Mouse (Mus musculus) midbrain, embryonic 12.5 days (tissue): ENCODE data around the gene Hspb7. TPM values are rescaled to one million over a fixed set of nuclear protein-coding genes. Genes with fewer than 3 reads are reported as not detected.

Experiments
- ATAC-seq: fragments of 200-750 bp; cut with Nextera tagmentation; 2 replicates; pipeline ENCODE4 v1.8.0; 2017; ENCODE audit warnings: low read depth, moderate TSS enrichment, moderate library complexity; ENCODE audit not compliant: low FRiP score
- H3K27ac ChIP-seq: fragments of 300-500 bp; sonication (generic); replicated peaks from 2 replicates; pipeline ENCODE4 v1.5.1; 2016; ENCODE audit warnings: mild to moderate bottlenecking
- H3K27me3 ChIP-seq: fragments of 300-500 bp; sonication (generic); 2 replicates; pipeline ENCODE4 v1.6.1; 2016; ENCODE audit warnings: mild to moderate bottlenecking
- H3K36me3 ChIP-seq: fragments of 300-500 bp; sonication (generic); 2 replicates; pipeline ENCODE4 v1.6.1; 2016
- H3K4me1 ChIP-seq: fragments of 300-500 bp; sonication (generic); 2 replicates; pipeline ENCODE4 v1.6.1; 2016
- H3K4me2 ChIP-seq: fragments of 300-500 bp; sonication (generic); replicated peaks from 2 replicates; pipeline ENCODE4 v1.6.1; 2016; ENCODE audit warnings: mild to moderate bottlenecking, moderate library complexity
- H3K4me3 ChIP-seq: fragments of 300-500 bp; sonication (generic); 2 replicates; pipeline ENCODE4 v1.5.1; 2016; ENCODE audit warnings: mild to moderate bottlenecking
- H3K9ac ChIP-seq: fragments of 300-500 bp; sonication (generic); replicated peaks from 2 replicates; pipeline ENCODE4 v1.6.1; 2016; ENCODE audit warnings: mild to moderate bottlenecking, moderate library complexity
- H3K9me3 ChIP-seq: fragments of 300-500 bp; sonication (generic); 2 replicates; pipeline ENCODE4 v1.6.1; 2016; ENCODE audit warnings: mild to moderate bottlenecking
- WGBS: fragments of 180-500 bp; shearing (Covaris S2); methylation state at CpG from one replicate; pipeline ENCODE4 v1.1.7; 2016; 5-methylcytosine and 5-hydroxymethylcytosine counted together
- polyA plus RNA-seq: library from polyadenylated mRNA; unstranded; fragments of >200 nt; fragmentation: Nextera tagmentation; extraction: Ambion mirVana; gene quantifications from 2 replicates; pipeline ENCODE4 v1.2.1, GENCODE M21; 2016

The Hspb7 gene
- polyA plus RNA-seq, result 0.13 TPM in 1 of 2 replicates, not detected in the other

- Histone ChIP-seq H3K27me3 (peaks cover 27% of the 10 kb centered on the region), H3K4me1 (no peaks in the 10 kb centered on the region), H3K9me3 (0 out of 2 replicates have a peak, but pooled peaks cover 2% of the 10 kb centered on the region), H3K4me2 (no peak within 1 kb of the TSS), H3K36me3 (no peaks in the 10 kb centered on the region), H3K4me3 (no peak within 1 kb of the TSS), H3K27ac (no peak within 1 kb of the TSS), H3K9ac (no peak within 1 kb of the TSS)
- WGBS, result 68% methylated on average over 9 of the region's 9 CpGs
- no peak for ATAC-seq
Measured at GRCm38 (mm10) chr4:141420192-141420829, at the start of gene Hspb7. Hspb7 (plus strand) TSS chr4:141420779.

DNA sequence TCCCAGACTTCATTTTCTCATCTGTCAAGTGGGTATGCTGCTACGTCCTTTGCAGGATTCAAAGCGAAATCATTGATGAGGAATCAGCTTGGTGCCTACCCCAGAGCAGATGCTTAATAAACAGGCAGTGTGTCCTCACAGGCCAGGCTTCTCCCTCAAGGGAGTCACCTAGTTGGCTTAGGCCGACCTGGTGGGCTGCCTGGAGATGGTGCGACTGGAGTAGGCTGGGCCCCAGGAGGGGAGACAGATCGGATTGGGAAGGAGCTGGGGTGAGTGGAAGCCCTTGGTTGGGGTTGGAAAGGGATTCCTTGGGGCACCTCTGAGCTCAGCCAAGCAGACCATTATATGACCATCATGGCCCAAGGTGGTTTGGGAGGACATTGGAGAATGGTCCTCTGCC lies 48.2 kb upstream of the Hspb7 start:
- Histone ChIP-seq H3K9ac (no peak overlapping the region), H3K36me3 (no peaks in the 10 kb centered on the region), H3K4me3 (no peak overlapping the region), H3K4me1 (peaks cover 10% of the 10 kb centered on the region), H3K27me3 (peaks cover 33% of the 10 kb centered on the region), H3K4me2 (no peak overlapping the region), H3K9me3 (no peaks in the 10 kb centered on the region), H3K27ac (no peak overlapping the region)
- WGBS, result 92% methylated on average over 5 of the region's 5 CpGs
- ATAC-seq, result no peak

GRCm38 (mm10) chr4:141379674-141380073 lies 40.9 kb upstream of the Hspb7 start:
- WGBS, result 68% methylated on average over 8 of the region's 8 CpGs
- peaks cover 49% of the 10 kb centered on the region for H3K27me3 ChIP-seq

GRCm38 (mm10) chr4:141382406-141382805 lies 38.2 kb upstream of the Hspb7 start:
- peak overlapping the region; percentile 46; the same call in 1 of the 2 replicates for H3K9ac ChIP-seq
- no peak for ATAC-seq

More at GRCm38 (mm10) chr4:141379674-141380073, 40.9 kb upstream of the Hspb7 start:
- no peak overlapping the region for H3K27ac ChIP-seq
- peaks cover 14% of the 10 kb centered on the region; the same call in 1 of the 2 replicates for H3K4me1 ChIP-seq
- H3K9ac ChIP-seq, result no peak overlapping the region
- no peaks in the 10 kb centered on the region for H3K36me3 ChIP-seq
- no peak overlapping the region for H3K4me2 ChIP-seq
- ATAC-seq, result no peak
- H3K4me3 ChIP-seq, result no peak overlapping the region
- H3K9me3 ChIP-seq, result no peaks in the 10 kb centered on the region

GRCm38 (mm10) chr4:141385275-141385674 lies 35.3 kb upstream of the Hspb7 start:
- peaks cover 54% of the 10 kb centered on the region for H3K27me3 ChIP-seq
- no peak overlapping the region for H3K4me3 ChIP-seq
- no peaks in the 10 kb centered on the region for H3K36me3 ChIP-seq
- no peak overlapping the region for H3K4me2 ChIP-seq
- H3K9me3 ChIP-seq, result no peaks in the 10 kb centered on the region
- H3K27ac ChIP-seq, result no peak overlapping the region
- 2% methylated on average over 7 of the region's 7 CpGs for WGBS
- ATAC-seq, result no peak
- H3K4me1 ChIP-seq, result peaks cover 15% of the 10 kb centered on the region; the same call in 1 of the 2 replicates
- H3K9ac ChIP-seq, result no peak overlapping the region

More at GRCm38 (mm10) chr4:141382406-141382805, 38.2 kb upstream of the Hspb7 start:
- Histone ChIP-seq H3K27ac (no peak overlapping the region), H3K27me3 (peaks cover 58% of the 10 kb centered on the region), H3K9me3 (no peaks in the 10 kb centered on the region), H3K36me3 (no peaks in the 10 kb centered on the region), H3K4me1 (peaks cover 15% of the 10 kb centered on the region; the same call in 1 of the 2 replicates), H3K4me3 (peak overlapping the region; percentile 40), H3K4me2 (peak overlapping the region; percentile 66)
- 2% methylated on average over 21 of the region's 25 CpGs for WGBS

DNA sequence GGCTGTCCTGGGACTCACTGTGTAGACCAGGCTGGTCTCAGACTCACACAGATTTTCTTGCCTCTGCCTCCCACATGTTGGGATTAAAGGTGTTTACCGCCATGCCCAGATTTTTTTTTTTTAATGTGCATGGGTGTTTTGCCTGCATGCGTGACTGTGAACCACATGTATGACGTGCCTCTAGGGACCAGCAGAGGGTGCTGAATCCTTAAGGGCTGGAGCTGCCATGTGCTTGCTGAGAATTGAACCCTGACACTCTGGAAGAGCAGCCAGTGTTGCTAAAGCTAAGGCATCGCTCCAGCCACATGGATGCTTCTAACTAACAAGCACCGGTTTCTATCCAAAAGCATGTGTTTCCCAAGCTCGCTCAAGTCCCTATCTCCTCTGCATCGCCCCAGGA lies 34.4 kb upstream of the Hspb7 start:
- H3K9ac ChIP-seq, result no peak overlapping the region
- WGBS, result 66% methylated on average over 7 of the region's 7 CpGs

DNA sequence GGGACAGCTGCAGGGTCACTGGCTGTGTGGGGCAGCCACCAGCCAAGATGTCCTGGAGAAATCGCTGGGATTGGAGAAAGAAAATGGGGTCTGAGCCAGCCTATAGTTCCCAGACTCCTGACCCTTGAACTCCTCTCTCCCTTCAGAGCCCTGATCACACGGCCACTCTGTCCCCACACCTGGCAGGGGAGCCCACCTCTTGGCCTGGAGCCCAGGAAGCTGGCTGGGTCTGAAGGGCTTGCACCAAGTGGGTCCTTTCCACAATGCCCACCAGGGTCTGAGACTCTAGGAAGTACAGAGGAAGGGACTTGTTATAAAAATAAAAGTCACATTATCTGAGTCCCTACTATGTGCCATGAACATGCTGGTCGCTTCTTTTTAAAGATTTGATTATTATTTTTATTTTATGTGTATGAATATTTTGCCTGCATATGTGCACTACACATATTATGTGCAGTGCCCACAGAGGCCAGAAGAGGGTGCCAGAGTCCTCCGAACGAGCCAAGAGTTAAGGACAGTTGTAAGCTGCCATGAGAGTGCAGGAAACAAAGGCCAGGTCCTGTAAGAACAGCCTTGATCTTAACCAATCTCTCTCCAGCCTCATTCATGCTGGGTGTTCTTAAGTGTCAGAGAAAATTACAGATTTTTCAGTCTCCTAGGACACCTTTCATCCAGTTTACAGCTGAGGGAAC lies 33.3 kb upstream of the Hspb7 start:
- Histone ChIP-seq H3K9ac (no peak overlapping the region), H3K9me3 (no peaks in the 10 kb centered on the region), H3K27me3 (peaks cover 34% of the 10 kb centered on the region), H3K36me3 (no peaks in the 10 kb centered on the region), H3K27ac (no peak overlapping the region), H3K4me3 (no peak overlapping the region), H3K4me2 (no peak overlapping the region), H3K4me1 (peaks cover 13% of the 10 kb centered on the region; the same call in 1 of the 2 replicates)
- ATAC-seq, result peak; percentile 55
- 17% methylated on average over 5 of the region's 5 CpGs for WGBS

More for the DNA sequence above, 34.4 kb upstream of the Hspb7 start:
- no peak overlapping the region for H3K4me2 ChIP-seq
- H3K27ac ChIP-seq, result no peak overlapping the region
- H3K27me3 ChIP-seq, result peaks cover 45% of the 10 kb centered on the region
- H3K9me3 ChIP-seq, result no peaks in the 10 kb centered on the region
- no peak for ATAC-seq
- peaks cover 15% of the 10 kb centered on the region; the same call in 1 of the 2 replicates for H3K4me1 ChIP-seq
- no peaks in the 10 kb centered on the region for H3K36me3 ChIP-seq
- H3K4me3 ChIP-seq, result no peak overlapping the region

- 68% methylated on average over 5 of the region's 5 CpGs for WGBS
Measured at GRCm38 (mm10) chr4:141387933-141388332, 32.6 kb upstream of the Hspb7 start.

GRCm38 (mm10) chr4:141389366-141390150 lies 31.0 kb upstream of the Hspb7 start:
- Histone ChIP-seq H3K9me3 (no peaks in the 10 kb centered on the region), H3K27ac (no peak overlapping the region), H3K4me2 (no peak overlapping the region), H3K27me3 (peaks cover 13% of the 10 kb centered on the region), H3K36me3 (no peaks in the 10 kb centered on the region), H3K9ac (no peak overlapping the region), H3K4me3 (no peak overlapping the region), H3K4me1 (peaks cover 2% of the 10 kb centered on the region; the same call in 1 of the 2 replicates)
- no peak for ATAC-seq
- 76% methylated on average over 18 of the region's 18 CpGs for WGBS

More at GRCm38 (mm10) chr4:141387933-141388332, 32.6 kb upstream of the Hspb7 start:
- H3K27ac ChIP-seq, result no peak overlapping the region
- H3K4me3 ChIP-seq, result no peak overlapping the region
- no peak overlapping the region for H3K4me2 ChIP-seq
- no peak overlapping the region for H3K9ac ChIP-seq
- no peaks in the 10 kb centered on the region for H3K36me3 ChIP-seq
- no peak; the same call in 1 of the 2 replicates for ATAC-seq
- peaks cover 27% of the 10 kb centered on the region for H3K27me3 ChIP-seq
- H3K9me3 ChIP-seq, result no peaks in the 10 kb centered on the region
- H3K4me1 ChIP-seq, result peaks cover 6% of the 10 kb centered on the region; the same call in 1 of the 2 replicates

DNA sequence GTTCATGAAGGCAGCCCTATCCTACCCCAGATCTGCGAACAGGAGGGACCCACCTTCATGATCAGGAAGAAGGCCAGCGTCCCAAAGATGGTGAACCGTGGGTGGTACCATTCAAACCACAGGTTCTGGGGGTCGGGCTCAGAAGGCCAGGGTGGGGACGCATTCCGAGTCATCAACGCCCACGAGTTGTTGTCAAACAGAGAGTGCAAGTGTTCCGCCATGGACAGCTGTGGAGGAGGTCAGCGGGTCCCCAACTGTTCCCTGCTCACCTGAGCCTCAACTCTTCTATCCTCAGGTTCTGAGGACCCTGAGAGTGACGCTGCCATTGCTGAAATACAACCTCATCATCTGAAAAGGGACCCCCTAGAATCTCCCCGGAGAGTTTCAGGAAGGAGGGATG lies 29.3 kb upstream of the Hspb7 start:
- Histone ChIP-seq H3K4me1 (no peaks in the 10 kb centered on the region), H3K4me3 (no peak overlapping the region), H3K27me3 (peaks cover 22% of the 10 kb centered on the region), H3K4me2 (no peak overlapping the region), H3K27ac (no peak overlapping the region), H3K9me3 (no peaks in the 10 kb centered on the region), H3K9ac (no peak overlapping the region), H3K36me3 (no peaks in the 10 kb centered on the region)
- no peak for ATAC-seq
- 79% methylated on average over 12 of the region's 12 CpGs for WGBS

DNA sequence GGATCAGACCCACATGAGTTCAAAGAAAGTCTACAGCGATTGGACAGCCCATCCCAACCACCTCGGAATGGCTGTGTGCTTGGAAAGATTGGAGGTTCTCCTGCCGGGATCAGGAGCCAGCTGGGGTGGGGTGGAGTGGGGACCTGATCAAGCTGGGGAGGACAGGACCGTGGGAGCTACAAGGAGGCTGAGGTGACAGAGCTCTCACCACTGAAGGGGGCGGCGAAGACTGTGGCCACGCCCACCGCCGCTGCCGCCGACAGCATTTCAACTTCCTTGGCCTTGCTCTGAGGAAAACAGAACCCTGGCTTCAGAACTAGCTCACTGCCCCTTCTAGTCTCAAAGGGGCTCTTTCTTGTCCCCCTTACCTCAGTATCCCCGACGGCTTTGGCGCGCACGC lies 25.8 kb upstream of the Hspb7 start:
- Histone ChIP-seq H3K4me2 (peak overlapping the region; percentile 26; the same call in 1 of the 2 replicates), H3K9ac (peak overlapping the region; percentile 21; the same call in 1 of the 2 replicates)

More for the DNA sequence above, 25.8 kb upstream of the Hspb7 start:
- Histone ChIP-seq H3K9me3 (no peaks in the 10 kb centered on the region), H3K27ac (no peak overlapping the region), H3K4me3 (no peak overlapping the region), H3K27me3 (peaks cover 41% of the 10 kb centered on the region; the same call in 1 of the 2 replicates), H3K4me1 (no peaks in the 10 kb centered on the region), H3K36me3 (no peaks in the 10 kb centered on the region)
- no peak for ATAC-seq
- WGBS, result 19% methylated on average over 16 of the region's 16 CpGs
